Mouse (Mus musculus) kidney, embryonic 14.5 days (tissue): Measurements from ENCODE around the gene BB287469. TPM values are rescaled to one million over a fixed set of nuclear protein-coding genes. Genes with fewer than 3 reads are reported as not detected.
"Not testable (repeated sequence)": the region's sequence is repeated elsewhere in the genome, so short reads cannot be mapped to it uniquely, and the experiment has no call there.

Source experiments
- ATAC-seq: fragments of 200-750 bp; cut with Nextera tagmentation; 2 replicates; pipeline ENCODE4 v1.8.0; 2017; ENCODE audit warnings: moderate number of reproducible peaks, mild to moderate bottlenecking, moderate TSS enrichment, moderate library complexity; ENCODE audit not compliant: low FRiP score, low TSS enrichment
- H3K27ac ChIP-seq: fragments of 300-500 bp; sonication (generic); 2 replicates; pipeline ENCODE4 v1.5.1; 2014; ENCODE audit warnings: low read depth, mild to moderate bottlenecking, low read length, moderate library complexity, mixed read lengths
- H3K27me3 ChIP-seq: fragments of 300-500 bp; sonication (generic); 2 replicates; pipeline ENCODE4 v1.6.1; 2014; ENCODE audit warnings: mild to moderate bottlenecking, low read length; ENCODE audit not compliant: control insufficient read depth, insufficient read depth
- H3K36me3 ChIP-seq: fragments of 300-500 bp; sonication (generic); 2 replicates; pipeline ENCODE4 v1.6.1; 2014; ENCODE audit warnings: low read length, mixed read lengths; ENCODE audit not compliant: control insufficient read depth, insufficient read depth
- H3K4me1 ChIP-seq: fragments of 300-500 bp; sonication (generic); 2 replicates; pipeline ENCODE4 v1.6.1; 2014; ENCODE audit warnings: low read length, mixed read lengths; ENCODE audit not compliant: control insufficient read depth, insufficient read depth
- H3K4me2 ChIP-seq: fragments of 300-500 bp; sonication (generic); replicated peaks from 2 replicates; pipeline ENCODE4 v1.6.1; 2014; ENCODE audit warnings: low read depth, mild to moderate bottlenecking, low read length
- H3K4me3 ChIP-seq: fragments of 300-500 bp; sonication (generic); 2 replicates; pipeline ENCODE4 v1.5.1; 2014; ENCODE audit warnings: mild to moderate bottlenecking, low read length
- H3K9ac ChIP-seq: fragments of 300-500 bp; sonication (generic); 2 replicates; pipeline ENCODE4 v1.6.1; 2014; ENCODE audit warnings: low read depth, mild to moderate bottlenecking, low read length, moderate library complexity
- H3K9me3 ChIP-seq: fragments of 300-500 bp; sonication (generic); 2 replicates; pipeline ENCODE4 v1.6.1; 2016; ENCODE audit warnings: low read length; ENCODE audit not compliant: control insufficient read depth
- WGBS: fragments of 180-500 bp; shearing (Covaris S2); extraction: QIAGEN DNeasy Blood & Tissue Kit; methylation state at CpG from one replicate; pipeline ENCODE4 v1.1.7; 2014; 5-methylcytosine and 5-hydroxymethylcytosine counted together
- polyA plus RNA-seq: library from polyadenylated mRNA; unstranded; fragments of >200 nt; fragmentation: Nextera tagmentation; extraction: Ambion mirVana; gene quantifications from 2 replicates; pipeline ENCODE4 v1.2.1, GENCODE M21; 2014

Gene BB287469
- polyA plus RNA-seq, 1 experiment from 2014 or later, result not detected

DNA sequence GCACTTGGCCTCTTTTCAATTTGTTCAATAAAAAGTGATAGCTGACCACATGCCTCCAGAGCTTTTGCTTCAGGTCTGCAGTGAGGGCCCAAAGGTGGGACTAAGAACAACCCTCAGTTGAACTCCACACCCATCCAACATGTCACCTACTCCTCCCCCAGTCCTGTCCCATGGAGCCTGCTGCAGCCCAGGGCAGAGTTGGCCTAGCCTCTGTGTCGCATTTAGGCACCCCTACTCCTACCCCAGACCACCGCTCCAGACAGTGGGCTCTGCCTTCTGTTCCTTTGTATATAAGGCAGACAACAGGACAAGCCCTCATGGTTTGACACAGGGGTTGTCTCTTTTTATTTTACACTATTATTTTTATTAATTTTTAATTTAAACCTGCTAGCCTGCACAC, 47.7 kb downstream of the BB287469 start:
- 98% methylated on average over 2 of the region's 2 CpGs for WGBS
- ATAC-seq, result peak; percentile 24; the same call in 1 of the 2 replicates
- not testable (repeated sequence) for H3K9ac ChIP-seq

More for the DNA sequence above, 47.7 kb downstream of the BB287469 start:
- H3K36me3 ChIP-seq, H3K27me3 ChIP-seq, H3K27ac ChIP-seq, H3K9me3 ChIP-seq, H3K4me2 ChIP-seq, H3K4me1 ChIP-seq, H3K4me3 ChIP-seq: not testable (repeated sequence)

Other genes with a start within 250 kb of the BB287469 start
- not detected in 2 replicates for gene Oog1, start 213.9 kb upstream of the BB287469 start, polyA plus RNA-seq
- not detected in 2 replicates for gene Gm4027, start 197.7 kb upstream of the BB287469 start, polyA plus RNA-seq
- gene Gm16381, start 172.0 kb upstream of the BB287469 start, polyA plus RNA-seq, result not detected in 2 replicates
- not detected in 2 replicates for gene Gm21319, start 40.8 kb upstream of the BB287469 start, polyA plus RNA-seq
- not detected in 2 replicates for gene Gm21936, start 21.1 kb upstream of the BB287469 start, polyA plus RNA-seq
- gene Gm2001, start 25.8 kb downstream of the BB287469 start, polyA plus RNA-seq, result not detected in 2 replicates
- not detected in 2 replicates for gene Gm2016, start 57.5 kb downstream of the BB287469 start, polyA plus RNA-seq
- gene Gm2022, start 78.8 kb downstream of the BB287469 start, polyA plus RNA-seq, result not detected in 2 replicates
- gene Gm2035, start 103.3 kb downstream of the BB287469 start, polyA plus RNA-seq, result not detected in 2 replicates
- not detected in 2 replicates for gene Gm2042, start 137.5 kb downstream of the BB287469 start, polyA plus RNA-seq
- gene Gm2075, start 195.3 kb downstream of the BB287469 start, polyA plus RNA-seq, result not detected in 2 replicates
- not detected in 2 replicates for gene Gm6803, start 202.2 kb downstream of the BB287469 start, polyA plus RNA-seq
- gene Gm2056, start 210.4 kb downstream of the BB287469 start, polyA plus RNA-seq, result not detected in 2 replicates